Mouse (Mus musculus) hindlimb bud, embryonic 11.5 days (tissue): Measurements from ENCODE around the gene Timm10b.

Experiments
- DNase-seq: peaks from one replicate; pipeline ENCODE4 v3.0.0-alpha.2; 2012; ENCODE audit warnings: low read depth, low spot score; ENCODE audit errors: extremely low spot score

Timm10b gene

GRCm38 (mm10) chr7:105639756-105640155 is at the start of gene Timm10b:
TSS of gene Timm10b (plus strand) at chr7:105640056.
- DNase-seq, result no peak

GRCm38 (mm10) chr7:105590097-105590496 is 49.8 kb upstream of the Timm10b start:
- DNase-seq, result no peak

- DNase-seq, result peak; percentile 44
These were observed 36.8 kb upstream of the Timm10b start for GRCm38 (mm10) chr7:105602860-105603623.

- DNase-seq, result no peak
These were observed 31.4 kb upstream of the Timm10b start for GRCm38 (mm10) chr7:105608467-105608866.

GRCm38 (mm10) chr7:105611767-105612166 is 28.1 kb upstream of the Timm10b start:
- no peak for DNase-seq

GRCm38 (mm10) chr7:105614400-105614799 is 25.5 kb upstream of the Timm10b start:
- DNase-seq, result no peak

GRCm38 (mm10) chr7:105615720-105616119 is 24.1 kb upstream of the Timm10b start:
- DNase-seq, result no peak

GRCm38 (mm10) chr7:105616561-105616960 is 23.3 kb upstream of the Timm10b start:
- DNase-seq, result no peak

GRCm38 (mm10) chr7:105617810-105618209 is 22.0 kb upstream of the Timm10b start:
- DNase-seq, result no peak

- no peak for DNase-seq
These were observed 20.2 kb upstream of the Timm10b start for GRCm38 (mm10) chr7:105619701-105620100.

GRCm38 (mm10) chr7:105621053-105621452 is 18.8 kb upstream of the Timm10b start:
- no peak for DNase-seq

GRCm38 (mm10) chr7:105621646-105622292 is 18.1 kb upstream of the Timm10b start:
- no peak for DNase-seq

GRCm38 (mm10) chr7:105625397-105625796 is 14.5 kb upstream of the Timm10b start:
- DNase-seq, result no peak

GRCm38 (mm10) chr7:105628633-105629032 is 11.2 kb upstream of the Timm10b start:
- no peak for DNase-seq

GRCm38 (mm10) chr7:105632551-105632972 is 7.3 kb upstream of the Timm10b start:
- DNase-seq, result no peak

GRCm38 (mm10) chr7:105633127-105633800 is 6.6 kb upstream of the Timm10b start, which contains the start of gene Trim3:
TSS of gene Trim3 (minus strand) at chr7:105633571.
- DNase-seq, result no peak

- no peak for DNase-seq
These were observed 6.1 kb upstream of the Timm10b start for GRCm38 (mm10) chr7:105633801-105634135.

GRCm38 (mm10) chr7:105634272-105634920 is 5.5 kb upstream of the Timm10b start:
- no peak for DNase-seq

GRCm38 (mm10) chr7:105635726-105636125 is 4.1 kb upstream of the Timm10b start:
- DNase-seq, result no peak

- DNase-seq, result no peak
These were observed 1.1 kb upstream of the Timm10b start for GRCm38 (mm10) chr7:105638776-105639175.

- no peak for DNase-seq
These were observed 552 bp upstream of the Timm10b start for GRCm38 (mm10) chr7:105639304-105639703.
